Mouse (Mus musculus) heart, embryonic 16.5 days (tissue): ENCODE measurements around the gene Atg10. TPM values are rescaled to one million over a fixed set of nuclear protein-coding genes. Genes with fewer than 3 reads are reported as not detected.
"Not testable (repeated sequence)": the region's sequence is repeated elsewhere in the genome, so short reads cannot be mapped to it uniquely, and the experiment has no call there.

Source experiments
- ATAC-seq: fragments of 200-750 bp; cut with Nextera tagmentation; replicated peaks from 2 replicates; pipeline ENCODE4 v1.8.0; 2017; ENCODE audit warnings: moderate number of reproducible peaks; ENCODE audit not compliant: insufficient read depth, low FRiP score; ENCODE audit errors: extremely low read depth
- H3K27ac ChIP-seq: fragments of 300-500 bp; sonication (generic); 2 replicates; pipeline ENCODE4 v1.5.1; 2014; ENCODE audit warnings: mild to moderate bottlenecking, low read length, control low read depth, moderate library complexity
- H3K27me3 ChIP-seq: fragments of 300-500 bp; sonication (generic); 2 replicates; pipeline ENCODE4 v1.6.1; 2014; ENCODE audit warnings: low read length, mixed read lengths; ENCODE audit not compliant: control insufficient read depth, insufficient read depth
- H3K36me3 ChIP-seq: fragments of 300-500 bp; sonication (generic); 2 replicates; pipeline ENCODE4 v1.6.1; 2014; ENCODE audit not compliant: control insufficient read depth, insufficient read depth
- H3K4me1 ChIP-seq: fragments of 300-500 bp; sonication (generic); 2 replicates; pipeline ENCODE4 v1.6.1; 2014; ENCODE audit warnings: low read length, mixed read lengths; ENCODE audit not compliant: control insufficient read depth, insufficient read depth
- H3K4me2 ChIP-seq: fragments of 300-500 bp; sonication (generic); 2 replicates; pipeline ENCODE4 v1.6.1; 2014; ENCODE audit warnings: low read depth, mild to moderate bottlenecking, control low read depth, low read length
- H3K4me3 ChIP-seq: fragments of 300-500 bp; sonication (generic); 2 replicates; pipeline ENCODE4 v1.5.1; 2014; ENCODE audit warnings: mild to moderate bottlenecking, control low read depth, low read length
- H3K9ac ChIP-seq: fragments of 300-500 bp; sonication (generic); 2 replicates; pipeline ENCODE4 v1.6.1; 2014; ENCODE audit warnings: low read length, control low read depth
- H3K9me3 ChIP-seq: fragments of 300-500 bp; sonication (generic); replicated peaks from 2 replicates; pipeline ENCODE4 v1.6.1; 2016; ENCODE audit warnings: low read length; ENCODE audit not compliant: control insufficient read depth
- WGBS: fragments of 180-500 bp; shearing (Covaris S2); extraction: QIAGEN DNeasy Blood & Tissue Kit; methylation state at CpG from one replicate; pipeline ENCODE4 v1.1.7; 2014; 5-methylcytosine and 5-hydroxymethylcytosine counted together
- polyA plus RNA-seq: library from polyadenylated mRNA; unstranded; fragments of >200 nt; fragmentation: Nextera tagmentation; extraction: Ambion mirVana; gene quantifications from 2 replicates; pipeline ENCODE4 v1.2.1, GENCODE M21; 2015

The Atg10 gene
- polyA plus RNA-seq: 29.9 and 31.3 TPM in 2 replicates

GRCm38 (mm10) chr13:91223587-91224437, at the start of gene Atg10:
TSS of gene Atg10 (minus strand) at chr13:91223968.
- peak within 1 kb of the TSS; percentile 72 for H3K4me2 ChIP-seq
- no peaks in the 10 kb centered on the region for H3K9me3 ChIP-seq
- peak; percentile 97 for ATAC-seq
- peak within 1 kb of the TSS; percentile 96 for H3K9ac ChIP-seq
- no peaks in the 10 kb centered on the region for H3K36me3 ChIP-seq
- peak within 1 kb of the TSS; percentile 97 for H3K27ac ChIP-seq
- H3K4me1 ChIP-seq: peaks cover 7% of the 10 kb centered on the region
- H3K27me3 ChIP-seq: no peaks in the 10 kb centered on the region
- under 1% methylated on average over 55 of the region's 55 CpGs for WGBS
- peak within 1 kb of the TSS; percentile 86 for H3K4me3 ChIP-seq

DNA sequence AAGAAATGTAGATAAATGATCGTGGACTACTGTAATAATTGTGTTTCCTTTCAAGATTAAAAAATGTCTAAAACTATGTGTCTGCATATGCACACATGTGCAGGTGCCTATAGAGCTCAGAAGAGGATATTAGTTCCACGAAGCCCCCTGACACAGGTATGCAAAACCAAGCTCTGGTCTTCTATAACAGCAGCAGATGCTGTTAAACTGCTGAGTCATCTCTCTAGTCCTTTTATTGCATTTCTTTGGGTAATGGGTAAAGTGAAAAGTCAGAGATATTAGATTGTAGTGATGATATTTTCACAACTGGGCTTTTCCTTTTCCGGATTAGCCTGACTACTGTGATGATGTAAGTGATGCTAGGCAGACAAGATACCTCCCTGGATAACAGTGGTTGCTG, 28.6 kb upstream of the Atg10 start:
- 90% methylated on average over 3 of the region's 3 CpGs for WGBS
- Histone ChIP-seq H3K9me3 (no peaks in the 10 kb centered on the region), H3K4me3 (no peak overlapping the region), H3K27me3 (no peaks in the 10 kb centered on the region), H3K9ac (no peak overlapping the region), H3K27ac (no peak overlapping the region), H3K4me1 (no peaks in the 10 kb centered on the region), H3K4me2 (no peak overlapping the region), H3K36me3 (no peaks in the 10 kb centered on the region)
- no peak for ATAC-seq

DNA sequence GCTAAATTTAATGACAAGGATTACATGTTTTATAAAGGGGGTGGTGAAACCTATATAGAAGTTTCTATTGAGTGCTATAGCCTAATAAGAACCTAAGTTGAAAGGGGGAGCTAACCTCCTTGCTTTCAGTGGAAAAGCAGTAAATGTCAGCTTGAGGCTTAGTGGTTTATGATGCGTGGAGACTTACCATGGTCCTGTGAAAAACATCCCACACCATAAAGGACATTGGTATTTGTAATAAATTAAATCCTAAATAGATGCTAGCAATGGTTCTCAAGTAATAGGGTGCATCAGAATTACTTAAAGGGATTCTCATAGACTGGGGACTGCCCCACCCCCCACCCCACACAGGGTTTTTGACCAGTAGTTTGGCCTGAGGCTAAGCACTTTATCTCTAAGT, 27.9 kb upstream of the Atg10 start:
- no peak overlapping the region for H3K4me2 ChIP-seq
- no peak overlapping the region for H3K4me3 ChIP-seq
- 88% methylated on average over 1 of the region's 1 CpGs for WGBS
- H3K9me3 ChIP-seq: no peaks in the 10 kb centered on the region
- no peak overlapping the region for H3K9ac ChIP-seq
- no peaks in the 10 kb centered on the region for H3K27me3 ChIP-seq
- H3K36me3 ChIP-seq: no peaks in the 10 kb centered on the region
- ATAC-seq: no peak
- H3K27ac ChIP-seq: no peak overlapping the region
- H3K4me1 ChIP-seq: no peaks in the 10 kb centered on the region

DNA sequence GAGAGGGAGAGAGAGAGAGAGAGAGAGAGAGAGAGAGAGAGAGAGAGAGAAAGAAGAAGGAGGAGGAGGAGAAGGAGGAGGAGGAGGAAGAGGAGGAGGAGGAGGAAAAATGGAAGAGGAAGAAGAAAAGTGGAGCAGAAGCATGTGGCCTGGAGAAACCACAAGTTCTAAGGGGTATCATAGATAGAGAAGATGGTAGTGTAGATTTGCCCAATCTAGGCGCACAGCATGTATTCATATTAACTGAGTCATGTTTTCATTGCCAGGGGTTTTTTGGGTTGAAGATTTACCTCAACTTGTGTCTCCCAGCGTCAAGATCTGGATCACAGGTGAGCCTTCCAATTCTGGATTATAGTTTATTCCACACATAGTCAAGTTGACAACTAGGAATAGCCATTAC, 26.3 kb upstream of the Atg10 start:
- not testable (repeated sequence) for H3K27me3 ChIP-seq, H3K4me3 ChIP-seq, H3K36me3 ChIP-seq, H3K4me2 ChIP-seq, ATAC-seq, H3K9me3 ChIP-seq, H3K4me1 ChIP-seq, H3K27ac ChIP-seq, H3K9ac ChIP-seq
- 90% methylated on average over 2 of the region's 2 CpGs for WGBS

GRCm38 (mm10) chr13:91246472-91246871, 22.7 kb upstream of the Atg10 start:
- 0 out of 2 replicates have a peak, but pooled peaks cover 4% of the 10 kb centered on the region for H3K9me3 ChIP-seq
- ATAC-seq: no peak
- H3K9ac ChIP-seq: no peak overlapping the region
- H3K36me3 ChIP-seq: no peaks in the 10 kb centered on the region
- no peak overlapping the region for H3K4me3 ChIP-seq
- no peaks in the 10 kb centered on the region for H3K27me3 ChIP-seq
- H3K4me1 ChIP-seq: no peaks in the 10 kb centered on the region
- no peak overlapping the region for H3K27ac ChIP-seq
- WGBS: 37% methylated on average over 2 of the region's 2 CpGs
- H3K4me2 ChIP-seq: no peak overlapping the region

DNA sequence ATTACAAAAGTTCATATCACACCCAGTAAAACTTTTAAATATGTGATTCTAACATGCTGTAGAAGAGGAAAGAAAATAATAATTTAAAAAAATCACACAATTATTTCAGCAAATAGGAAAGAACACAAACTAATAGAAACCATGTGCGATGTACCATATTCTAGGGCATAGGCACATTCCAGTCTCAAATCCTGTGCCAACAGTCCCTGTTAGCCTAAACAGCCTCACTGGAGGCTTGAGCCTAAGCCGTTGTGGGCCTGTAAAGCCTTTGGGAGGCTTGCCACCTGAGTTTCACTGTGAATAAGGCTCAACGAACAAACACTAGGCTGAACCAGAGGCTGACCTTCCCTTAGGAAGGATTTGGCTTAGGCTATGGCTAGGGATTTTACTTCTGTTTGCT, 14.2 kb upstream of the Atg10 start:
- Histone ChIP-seq H3K36me3 (no peaks in the 10 kb centered on the region), H3K4me3 (no peak overlapping the region), H3K9me3 (0 out of 2 replicates have a peak, but pooled peaks cover 4% of the 10 kb centered on the region), H3K9ac (no peak overlapping the region), H3K4me2 (no peak overlapping the region), H3K27ac (no peak overlapping the region), H3K4me1 (no peaks in the 10 kb centered on the region), H3K27me3 (no peaks in the 10 kb centered on the region)
- ATAC-seq: no peak
- WGBS: 75% methylated on average over 3 of the region's 3 CpGs

GRCm38 (mm10) chr13:91236884-91237283, 13.1 kb upstream of the Atg10 start:
- H3K9me3 ChIP-seq: 0 out of 2 replicates have a peak, but pooled peaks cover 4% of the 10 kb centered on the region
- H3K36me3 ChIP-seq: no peaks in the 10 kb centered on the region
- no peak overlapping the region for H3K27ac ChIP-seq
- H3K27me3 ChIP-seq: no peaks in the 10 kb centered on the region
- no peaks in the 10 kb centered on the region for H3K4me1 ChIP-seq
- no peak overlapping the region for H3K4me3 ChIP-seq
- no peak overlapping the region for H3K4me2 ChIP-seq
- ATAC-seq: no peak
- 68% methylated on average over 2 of the region's 2 CpGs for WGBS
- H3K9ac ChIP-seq: no peak overlapping the region

DNA sequence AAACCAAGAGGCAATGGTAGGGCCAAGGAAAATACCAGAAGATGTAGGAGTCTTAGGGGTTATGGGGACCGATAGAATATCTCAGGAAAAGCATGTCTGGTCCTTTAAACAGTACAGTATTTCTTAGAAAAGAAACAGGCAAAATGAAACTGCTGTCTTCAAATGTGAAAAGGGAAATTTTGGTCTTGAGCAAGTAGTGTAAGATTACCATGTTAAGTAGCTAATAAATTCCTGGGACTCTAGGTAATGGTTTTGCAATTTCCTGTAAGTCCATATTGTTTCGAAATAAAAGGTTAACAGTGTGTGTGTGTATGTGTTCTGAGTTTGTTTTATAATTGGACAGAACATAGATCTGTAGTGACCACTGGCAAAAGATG, 658 bp upstream of the Atg10 start:
- H3K9ac ChIP-seq: peak overlapping the region; percentile 96
- H3K9me3 ChIP-seq: no peaks in the 10 kb centered on the region
- peak overlapping the region; percentile 97 for H3K27ac ChIP-seq
- peak overlapping the region; percentile 86 for H3K4me3 ChIP-seq
- peaks cover 7% of the 10 kb centered on the region for H3K4me1 ChIP-seq
- 54% methylated on average over 2 of the region's 2 CpGs for WGBS
- ATAC-seq: no peak
- H3K27me3 ChIP-seq: no peaks in the 10 kb centered on the region
- H3K36me3 ChIP-seq: no peaks in the 10 kb centered on the region
- peak overlapping the region; percentile 72 for H3K4me2 ChIP-seq

DNA sequence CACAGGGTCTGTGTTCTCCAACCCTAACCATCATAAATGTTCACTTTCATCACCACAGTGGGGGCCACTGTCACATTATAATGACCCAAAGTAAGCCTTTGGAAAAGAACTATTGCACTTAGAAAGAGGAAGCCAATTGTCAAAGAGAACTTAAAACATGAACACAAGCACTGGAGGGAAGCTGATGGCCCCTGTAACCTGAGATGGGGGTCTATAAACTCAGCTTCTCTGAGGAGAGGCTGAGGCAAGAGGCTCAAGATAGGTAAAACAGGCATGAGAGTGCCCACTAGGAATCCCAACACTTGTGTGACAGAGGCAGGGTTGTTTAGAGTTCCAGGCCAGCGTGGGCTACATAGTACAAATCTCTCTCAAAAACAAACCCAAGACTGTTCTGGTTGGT, 705 bp downstream of the Atg10 start:
- Histone ChIP-seq H3K4me3 (peak overlapping the region; percentile 86), H3K9ac (peak overlapping the region; percentile 96), H3K27me3 (no peaks in the 10 kb centered on the region), H3K9me3 (no peaks in the 10 kb centered on the region), H3K36me3 (no peaks in the 10 kb centered on the region), H3K4me2 (peak overlapping the region; percentile 72), H3K27ac (peak overlapping the region; percentile 97), H3K4me1 (peaks cover 7% of the 10 kb centered on the region)
- WGBS: 81% methylated on average over 1 of the region's 1 CpGs
- no peak for ATAC-seq
